Mouse (Mus musculus) brown adipose tissue, adult 24 weeks (tissue): ENCODE measurements at regions not wholly inside any gene's neighbourhood (a gene's known extent, or its start where the extent isn't known, plus 50 kb on each side); places are given as distances from the start of the nearest gene placed in this dataset.

Experiments used
- H3K27ac ChIP-seq: fragments of 200-500 bp; replicated peaks from 2 replicates; pipeline ENCODE4 v1.5.1; 2012; ENCODE audit warnings: low read depth, mild to moderate bottlenecking, low read length
- H3K4me1 ChIP-seq: fragments of 200-500 bp; 2 replicates; pipeline ENCODE4 v1.6.1; 2012; ENCODE audit warnings: low read length, mixed read lengths; ENCODE audit not compliant: control insufficient read depth, insufficient read depth, insufficient read length
- H3K4me3 ChIP-seq: fragments of 200-500 bp; 2 replicates; pipeline ENCODE4 v1.5.1; 2012; ENCODE audit warnings: low read depth, mild to moderate bottlenecking, low read length, moderate library complexity; ENCODE audit not compliant: insufficient read depth

DNA sequence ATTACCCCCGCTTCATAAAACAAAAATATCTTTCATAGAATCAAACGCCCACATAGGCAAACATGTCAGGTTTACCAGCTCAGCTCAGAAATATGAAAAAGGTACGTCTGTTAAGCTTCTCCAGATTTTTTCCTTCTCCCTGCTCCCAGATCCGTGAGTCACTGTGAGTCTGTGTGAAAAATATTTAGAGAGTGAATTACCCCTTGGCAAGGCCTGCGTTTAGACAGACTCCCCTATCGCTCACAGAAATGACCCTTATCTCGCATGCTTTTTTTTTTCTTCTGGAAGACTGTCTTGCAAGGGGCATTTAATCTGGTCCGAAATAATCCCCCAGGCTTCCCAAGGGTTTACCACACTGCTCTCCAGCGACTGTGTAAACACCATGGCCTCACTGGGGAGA, 102.4 kb upstream of the Fn1 start:
- H3K4me3 ChIP-seq: no peak overlapping the region
- H3K27ac ChIP-seq: no peak overlapping the region
- no peaks in the 10 kb centered on the region for H3K4me1 ChIP-seq

DNA sequence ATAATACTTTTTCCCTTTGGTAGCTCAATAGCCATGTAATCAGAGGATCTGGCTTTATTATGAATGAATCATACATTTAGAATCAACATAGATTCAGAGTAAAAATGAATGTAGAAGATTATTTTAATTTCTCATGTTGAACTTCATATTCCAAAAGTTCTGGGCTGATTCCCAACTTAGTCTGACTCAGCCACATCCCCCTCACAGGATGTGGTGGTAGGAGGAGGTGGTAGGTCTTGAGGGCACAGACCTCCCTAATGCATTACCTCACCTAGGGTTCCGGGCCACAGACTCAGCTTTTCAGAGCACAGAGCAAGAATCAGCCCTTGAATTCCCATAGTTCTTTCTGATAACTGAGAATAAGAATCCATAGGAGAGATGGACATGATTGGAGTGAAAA, 99.4 kb upstream of the Fn1 start:
- Histone ChIP-seq H3K4me1 (no peaks in the 10 kb centered on the region), H3K27ac (no peak overlapping the region), H3K4me3 (no peak overlapping the region)

DNA sequence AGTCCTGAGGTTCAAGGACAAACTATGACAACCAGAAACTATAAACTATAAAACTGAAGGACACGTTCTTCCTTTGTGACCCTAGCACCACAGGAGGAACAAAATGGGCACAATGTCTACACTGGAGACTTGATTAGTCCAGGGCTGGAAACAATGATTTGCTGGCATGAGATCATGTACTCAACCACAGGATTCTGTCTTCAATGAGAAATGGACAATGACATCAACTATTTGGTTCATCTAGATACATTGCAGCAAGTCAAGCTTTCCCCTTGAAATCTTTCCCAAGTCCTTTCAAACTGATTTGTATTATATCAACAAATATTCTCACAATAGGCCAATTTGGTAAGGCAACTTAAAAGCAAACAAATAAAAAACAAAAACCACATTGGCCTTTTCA, 98.6 kb upstream of the Fn1 start:
- no peak overlapping the region for H3K4me3 ChIP-seq
- no peak overlapping the region for H3K27ac ChIP-seq
- H3K4me1 ChIP-seq: no peaks in the 10 kb centered on the region

DNA sequence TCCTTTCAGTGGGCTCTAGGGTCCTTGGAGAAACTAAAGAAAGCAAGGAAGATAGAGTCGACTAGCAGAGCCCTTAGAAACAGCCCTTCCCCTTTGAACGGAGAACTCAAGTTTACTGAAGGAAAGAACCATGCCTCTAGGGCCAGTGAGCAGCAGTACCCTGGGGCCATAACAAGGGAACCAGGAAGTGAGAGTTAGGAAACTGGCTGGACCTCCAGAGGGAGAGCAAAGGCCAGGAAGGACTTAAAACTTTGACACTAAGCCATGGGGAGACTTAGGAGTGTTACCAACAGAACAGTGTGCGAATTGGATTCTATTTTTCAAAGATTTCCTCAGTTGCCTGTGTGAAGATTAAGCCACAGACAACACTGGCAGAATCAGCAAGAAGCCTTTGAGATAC, 82.6 kb upstream of the Fn1 start:
- Histone ChIP-seq H3K4me3 (no peak overlapping the region), H3K4me1 (no peaks in the 10 kb centered on the region), H3K27ac (no peak overlapping the region)

DNA sequence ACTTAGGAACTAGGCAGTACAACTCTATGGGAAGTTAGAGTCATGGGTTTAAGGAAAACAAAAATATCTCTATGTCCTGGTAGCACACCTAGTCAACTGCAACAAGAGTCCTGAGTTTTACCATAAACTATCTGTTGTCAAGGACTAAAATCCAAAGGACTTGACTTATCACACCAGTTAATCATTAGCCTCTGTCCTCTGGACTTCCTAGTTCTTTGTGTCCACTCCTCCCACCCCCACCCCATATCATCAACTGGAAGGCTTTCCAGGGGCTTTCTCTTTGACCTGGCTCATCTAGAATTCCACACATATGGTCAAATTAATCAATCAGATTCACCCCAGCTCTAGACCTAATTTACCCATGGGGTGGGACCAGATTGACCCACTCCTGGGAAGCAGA, 78.6 kb upstream of the Fn1 start:
- no peak overlapping the region for H3K4me3 ChIP-seq
- H3K27ac ChIP-seq: no peak overlapping the region
- H3K4me1 ChIP-seq: no peaks in the 10 kb centered on the region

DNA sequence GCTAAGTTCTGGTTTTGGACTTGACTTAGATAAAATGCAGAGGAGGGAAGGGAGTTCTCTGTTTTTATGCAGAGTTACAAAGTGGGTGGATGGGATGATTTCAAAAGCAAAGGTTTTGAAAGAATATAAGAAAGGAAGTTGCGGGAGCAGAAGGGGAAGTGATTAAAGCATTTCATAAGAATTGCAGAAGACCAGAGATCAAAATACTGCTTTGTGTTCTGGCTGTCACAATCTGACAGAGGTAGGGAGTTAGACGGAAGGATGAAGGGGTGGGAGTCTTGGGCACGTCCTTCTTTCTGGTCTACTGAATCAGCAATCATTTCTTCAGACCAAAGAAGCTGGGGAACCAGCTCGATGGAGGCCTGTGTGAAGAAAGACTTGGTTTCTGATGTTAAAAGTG, 78.0 kb upstream of the Fn1 start:
- Histone ChIP-seq H3K4me1 (no peaks in the 10 kb centered on the region), H3K4me3 (no peak overlapping the region), H3K27ac (no peak overlapping the region)

DNA sequence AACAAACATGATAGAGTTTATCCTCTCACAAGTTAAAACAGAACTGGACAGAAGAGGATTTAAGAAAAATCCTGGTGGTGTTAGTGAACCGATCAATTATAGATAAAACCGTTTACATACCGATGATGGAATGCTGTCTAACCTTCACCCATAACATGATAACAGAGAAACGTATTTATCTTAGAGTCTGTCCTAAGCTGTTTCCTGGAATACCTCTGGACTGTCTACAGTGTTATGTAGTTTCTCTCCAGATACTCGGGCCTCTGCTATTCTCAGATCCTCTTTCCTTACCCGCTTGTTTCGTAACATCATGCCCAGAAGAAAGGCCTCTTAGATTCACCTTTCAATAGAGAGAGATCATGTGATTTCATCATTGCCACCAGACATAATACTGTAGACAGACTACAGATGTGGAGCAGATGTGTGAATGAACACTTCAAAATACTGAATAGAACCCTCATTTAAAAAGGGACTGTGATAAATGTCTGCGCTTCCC, 75.9 kb upstream of the Fn1 start:
- H3K4me3 ChIP-seq: no peak overlapping the region
- no peaks in the 10 kb centered on the region for H3K4me1 ChIP-seq
- no peak overlapping the region for H3K27ac ChIP-seq

DNA sequence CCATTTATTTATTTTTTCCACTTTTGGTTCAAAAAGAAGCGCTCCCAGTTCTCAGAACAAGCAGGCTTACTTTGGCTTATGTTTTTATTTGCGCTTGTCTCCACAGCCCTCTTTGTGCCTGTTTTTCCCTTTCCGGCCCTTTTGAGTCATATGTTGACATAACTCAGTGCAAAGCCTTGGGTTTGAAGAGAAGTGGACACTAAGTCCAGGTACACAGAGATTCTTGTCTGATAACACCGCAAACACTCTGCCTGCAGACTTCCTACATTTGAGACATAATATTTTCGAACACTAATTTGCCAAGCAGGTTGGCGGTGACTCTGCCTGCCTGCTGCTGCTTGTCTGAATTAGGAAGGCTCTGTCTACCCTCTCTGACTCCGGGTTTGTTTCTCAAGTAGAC, 70.8 kb upstream of the Fn1 start:
- Histone ChIP-seq H3K4me1 (no peaks in the 10 kb centered on the region), H3K27ac (no peak overlapping the region), H3K4me3 (no peak overlapping the region)

DNA sequence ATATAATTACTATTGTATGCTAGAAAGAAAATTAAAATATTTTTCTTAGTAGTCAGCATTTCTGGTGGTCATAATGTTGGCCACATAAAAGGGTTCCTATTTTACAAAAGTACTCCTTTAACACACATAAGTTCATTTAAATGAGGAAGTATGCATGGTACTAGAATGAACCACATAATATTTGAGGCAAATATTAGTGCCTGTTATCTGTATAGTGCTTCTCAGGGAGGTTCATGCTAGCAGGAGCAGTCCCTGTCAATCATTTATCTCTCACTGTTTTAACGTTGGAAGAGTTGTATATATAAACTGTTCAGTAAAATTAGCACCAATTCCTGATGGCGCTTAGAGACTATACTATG, 70.0 kb upstream of the Fn1 start:
- no peak overlapping the region for H3K27ac ChIP-seq
- H3K4me3 ChIP-seq: no peak overlapping the region

DNA sequence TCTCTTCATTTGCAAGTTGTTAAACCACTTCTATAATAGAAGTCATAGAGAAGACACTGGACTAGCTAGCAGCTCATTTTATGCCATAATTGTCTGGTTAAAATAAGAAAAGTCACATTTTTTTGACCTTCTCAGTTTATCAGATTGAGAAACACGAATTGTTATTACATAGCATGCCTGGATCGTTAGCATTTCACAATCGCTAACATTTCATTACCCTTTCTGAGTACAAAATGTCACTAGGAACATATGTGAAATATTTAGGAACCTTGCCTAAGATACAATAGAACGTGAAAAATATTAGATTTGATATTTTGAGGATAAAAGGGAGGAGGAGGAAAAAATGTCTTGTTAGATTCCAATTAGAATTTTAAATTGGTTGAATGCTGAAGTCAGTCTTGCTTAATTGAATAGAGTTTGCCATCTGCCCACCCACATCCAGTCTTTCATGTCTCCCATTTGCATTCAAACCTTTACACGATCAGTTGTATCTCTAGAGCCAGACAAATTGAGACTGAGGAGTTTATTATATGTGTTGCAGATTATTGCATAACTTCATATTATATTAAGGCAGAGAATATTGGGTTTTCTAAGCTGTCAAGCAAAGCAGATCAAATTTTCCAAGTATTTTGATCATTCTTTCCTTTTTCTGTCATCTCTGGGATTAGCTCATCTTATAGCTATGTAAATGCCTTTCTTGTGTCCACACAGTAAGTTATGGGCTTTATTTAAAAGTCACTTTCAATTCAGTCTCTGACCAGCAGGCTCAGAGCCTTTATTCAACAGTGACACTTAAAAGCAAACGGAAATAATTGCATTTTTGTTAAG, 69.4 kb upstream of the Fn1 start:
- H3K4me3 ChIP-seq: no peak overlapping the region
- no peaks in the 10 kb centered on the region for H3K4me1 ChIP-seq
- H3K27ac ChIP-seq: no peak overlapping the region

More for the DNA sequence above, 70.0 kb upstream of the Fn1 start:
- H3K4me1 ChIP-seq: no peaks in the 10 kb centered on the region
